Mouse (Mus musculus): Measurements from ENCODE around the gene Ifna9. TPM values are rescaled to one million over a fixed set of nuclear protein-coding genes. Genes with fewer than 3 reads are reported as not detected.
"Not testable (repeated sequence)": the region's sequence is repeated elsewhere in the genome, so short reads cannot be mapped to it uniquely, and the experiment has no call there.

Ifna9 gene
- total RNA-seq (2014; rRNA removed) (not detected in 2 replicates), polyA plus RNA-seq (2015; fragmentation: Nextera tagmentation; extraction: Ambion mirVana) (not detected in 2 replicates)

GRCm38 (mm10) chr4:88592285-88592684 is at the start of gene Ifna9:
TSS of gene Ifna9 (minus strand) at chr4:88592385.
- H3K9ac ChIP-seq: no peak within 1 kb of the TSS
- no peak within 1 kb of the TSS for H3K4me3 ChIP-seq (ENCODE audit: low read depth, low read length)
- no peaks in the 10 kb centered on the region for H3K9me3 ChIP-seq (ENCODE audit: low read length)
- ATAC-seq (no peak), DNase-seq (no peak)
- WGBS: 95% methylated on average over 1 of the region's 1 CpGs
- H3K27me3 ChIP-seq (ENCODE audit: insufficient read depth, low read length): no peaks in the 10 kb centered on the region
- no peak for TF ChIP-seq CTCF (IDR thresholded peaks at IDR 0.05; ENCODE audit: low read depth)
- no peaks in the 10 kb centered on the region for H3K4me1 ChIP-seq (ENCODE audit: insufficient read depth)
- no peaks in the 10 kb centered on the region for H3K36me3 ChIP-seq (ENCODE audit: insufficient read depth)
- no peak within 1 kb of the TSS for H3K4me2 ChIP-seq (ENCODE audit: low read depth)
- H3K27ac ChIP-seq (ENCODE audit: low read depth, low read length): no peak within 1 kb of the TSS

DNA sequence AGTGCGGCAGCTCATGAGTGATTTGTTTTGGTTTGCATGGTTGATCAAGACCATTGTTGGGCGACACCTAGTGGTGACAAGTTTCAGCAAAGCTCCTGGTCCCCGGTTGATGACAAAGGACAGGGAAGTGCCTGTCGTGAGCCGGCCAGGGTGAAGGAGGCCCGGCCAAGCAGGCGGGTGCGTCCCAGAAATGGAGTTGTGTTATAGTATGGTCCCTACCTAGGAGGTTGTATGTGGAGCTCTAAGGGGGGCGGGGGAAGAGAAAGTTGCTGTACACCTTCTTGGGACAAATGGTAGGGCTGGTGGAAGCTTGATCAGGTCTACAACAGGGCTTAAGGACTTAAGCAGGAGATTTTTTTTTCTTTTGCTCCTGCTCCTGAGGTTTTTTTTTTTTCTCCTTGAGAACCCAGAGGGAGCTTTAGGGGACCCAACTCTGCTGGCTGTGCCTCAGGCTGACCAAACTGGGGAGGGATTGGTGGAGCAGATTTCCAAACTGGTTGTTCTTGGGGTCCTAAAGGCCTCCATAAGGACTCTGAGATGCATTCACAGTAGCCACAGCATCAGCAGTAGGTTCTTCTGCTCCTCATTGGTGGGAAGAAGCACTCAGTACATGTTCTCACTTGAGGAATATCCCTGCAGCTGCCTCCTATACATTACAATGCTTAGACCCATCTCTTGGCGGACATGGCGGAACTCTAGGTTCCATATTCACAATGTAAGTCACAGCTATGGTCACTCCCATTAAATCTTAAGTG is 49.1 kb upstream of the Ifna9 start:
- no peak overlapping the region for H3K27ac ChIP-seq (ENCODE audit: low read depth, low read length)
- H3K36me3 ChIP-seq (ENCODE audit: insufficient read depth): no peaks in the 10 kb centered on the region
- H3K27me3 ChIP-seq (ENCODE audit: insufficient read depth, low read length): no peaks in the 10 kb centered on the region
- H3K4me1 ChIP-seq (ENCODE audit: insufficient read depth): no peaks in the 10 kb centered on the region
- TF ChIP-seq CTCF (IDR thresholded peaks at IDR 0.05; ENCODE audit: low read depth): peak; percentile 81
- H3K4me3 ChIP-seq (ENCODE audit: low read depth, low read length): peak overlapping the region; percentile 28
- H3K9me3 ChIP-seq (ENCODE audit: low read length): no peaks in the 10 kb centered on the region
- WGBS: 8% methylated on average over 11 of the region's 11 CpGs
- H3K4me2 ChIP-seq (ENCODE audit: low read depth): peak overlapping the region; percentile 36
- H3K9ac ChIP-seq: peak overlapping the region; percentile 15; the same call in 1 of the 2 replicates
- DNase-seq: peak; percentile 90
- ATAC-seq: peak; percentile 98

DNA sequence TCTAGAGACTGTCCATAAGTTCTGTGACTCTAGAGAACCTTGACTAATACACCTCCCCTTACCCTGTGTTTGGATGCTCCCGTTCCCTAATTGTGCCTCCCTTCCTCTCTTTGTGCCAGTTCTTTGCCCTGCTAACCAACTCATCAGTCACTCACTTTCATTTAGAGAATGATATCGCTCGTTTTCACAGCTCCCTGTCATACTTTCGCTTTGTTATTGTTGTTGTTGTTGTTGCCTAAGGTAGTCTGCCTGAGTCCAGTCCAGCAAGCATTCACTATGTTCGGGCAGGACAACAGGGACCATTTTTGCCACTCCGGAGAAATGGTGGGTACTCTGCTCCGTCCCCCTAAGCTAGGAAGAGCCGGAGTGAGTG is 48.5 kb upstream of the Ifna9 start:
- Histone ChIP-seq H3K27me3 (ENCODE audit: insufficient read depth, low read length) (no peaks in the 10 kb centered on the region), H3K4me1 (ENCODE audit: insufficient read depth) (no peaks in the 10 kb centered on the region), H3K9ac (peak overlapping the region; percentile 15; the same call in 1 of the 2 replicates), H3K9me3 (ENCODE audit: low read length) (no peaks in the 10 kb centered on the region), H3K36me3 (ENCODE audit: insufficient read depth) (no peaks in the 10 kb centered on the region), H3K4me3 (ENCODE audit: low read depth, low read length) (peak overlapping the region; percentile 28), H3K27ac (ENCODE audit: low read depth, low read length) (no peak overlapping the region), H3K4me2 (ENCODE audit: low read depth) (peak overlapping the region; percentile 36)
- WGBS: 52% methylated on average over 8 of the region's 8 CpGs
- no peak for TF ChIP-seq CTCF (IDR thresholded peaks at IDR 0.05; ENCODE audit: low read depth)
- DNase-seq: no peak
- no peak for ATAC-seq

GRCm38 (mm10) chr4:88634311-88634710 is 42.1 kb upstream of the Ifna9 start, which contains the start of gene C87499:
TSS of gene C87499 (minus strand) at chr4:88634411.
- ATAC-seq (no peak), DNase-seq (no peak)
- no peak within 1 kb of the TSS for H3K4me2 ChIP-seq (ENCODE audit: low read depth)
- TF ChIP-seq CTCF (IDR thresholded peaks at IDR 0.05; ENCODE audit: low read depth): no peak
- no peaks in the 10 kb centered on the region for H3K4me1 ChIP-seq (ENCODE audit: insufficient read depth)
- H3K4me3 ChIP-seq (ENCODE audit: low read depth, low read length): no peak within 1 kb of the TSS
- no peaks in the 10 kb centered on the region for H3K27me3 ChIP-seq (ENCODE audit: insufficient read depth, low read length)
- no peaks in the 10 kb centered on the region for H3K9me3 ChIP-seq (ENCODE audit: low read length)
- WGBS: 94% methylated on average over 4 of the region's 4 CpGs
- H3K36me3 ChIP-seq (ENCODE audit: insufficient read depth): no peaks in the 10 kb centered on the region
- no peak within 1 kb of the TSS for H3K27ac ChIP-seq (ENCODE audit: low read depth, low read length)
- H3K9ac ChIP-seq: no peak within 1 kb of the TSS

GRCm38 (mm10) chr4:88603276-88603675 is 11.1 kb upstream of the Ifna9 start, which contains the start of gene Ifna12:
TSS of gene Ifna12 (minus strand) at chr4:88603376.
- Histone ChIP-seq H3K4me2 (ENCODE audit: low read depth) (no peak within 1 kb of the TSS), H3K9me3 (ENCODE audit: low read length) (no peaks in the 10 kb centered on the region), H3K27me3 (ENCODE audit: insufficient read depth, low read length) (no peaks in the 10 kb centered on the region), H3K4me3 (ENCODE audit: low read depth, low read length) (no peak within 1 kb of the TSS), H3K9ac (no peak within 1 kb of the TSS), H3K27ac (ENCODE audit: low read depth, low read length) (no peak within 1 kb of the TSS), H3K36me3 (ENCODE audit: insufficient read depth) (no peaks in the 10 kb centered on the region), H3K4me1 (ENCODE audit: insufficient read depth) (no peaks in the 10 kb centered on the region)
- TF ChIP-seq CTCF (IDR thresholded peaks at IDR 0.05; ENCODE audit: low read depth): no peak
- ATAC-seq (no peak), DNase-seq (no peak)

DNA sequence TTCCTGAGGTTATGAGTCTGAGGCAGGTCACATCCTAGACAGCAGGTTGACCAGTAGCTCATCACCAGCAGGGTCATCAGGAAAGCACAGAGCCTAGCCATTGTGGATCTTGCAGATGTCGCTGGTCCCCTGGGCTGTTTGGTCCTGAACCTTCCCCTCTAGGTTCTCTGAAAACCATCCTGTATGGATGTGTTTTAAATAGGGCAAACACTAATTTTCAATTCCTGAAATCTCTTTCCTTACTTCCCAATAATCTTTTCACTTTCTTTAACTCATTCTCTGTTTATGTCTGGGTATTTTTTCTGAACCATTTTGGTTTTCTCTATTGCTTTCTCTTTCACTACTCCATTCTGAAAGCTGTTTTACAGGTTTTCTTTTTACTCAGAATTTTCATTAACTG is 20.5 kb downstream of the Ifna9 start, which contains the start of gene Ifna14:
TSS of gene Ifna14 (minus strand) at position 101 of the 400 bp plus-strand sequence.
- DNase-seq: no peak
- Histone ChIP-seq H3K27ac (ENCODE audit: low read depth, low read length) (no peak within 1 kb of the TSS), H3K36me3 (ENCODE audit: insufficient read depth) (no peaks in the 10 kb centered on the region), H3K4me2 (ENCODE audit: low read depth) (no peak within 1 kb of the TSS), H3K9ac (no peak within 1 kb of the TSS), H3K9me3 (ENCODE audit: low read length) (no peaks in the 10 kb centered on the region), H3K4me3 (ENCODE audit: low read depth, low read length) (no peak within 1 kb of the TSS), H3K4me1 (ENCODE audit: insufficient read depth) (no peaks in the 10 kb centered on the region), H3K27me3 (ENCODE audit: insufficient read depth, low read length) (no peaks in the 10 kb centered on the region)
- no peak for TF ChIP-seq CTCF (IDR thresholded peaks at IDR 0.05; ENCODE audit: low read depth)
- no peak for ATAC-seq
- WGBS: 90% methylated on average over 1 of the region's 1 CpGs

- no peak overlapping the region for H3K4me2 ChIP-seq (ENCODE audit: low read depth)
- H3K9ac ChIP-seq: no peak overlapping the region
- DNase-seq: no peak
- no peak overlapping the region for H3K4me3 ChIP-seq (ENCODE audit: low read depth, low read length)
- H3K27ac ChIP-seq (ENCODE audit: low read depth, low read length): no peak overlapping the region
- H3K4me1 ChIP-seq (ENCODE audit: insufficient read depth): no peaks in the 10 kb centered on the region
- H3K9me3 ChIP-seq (ENCODE audit: low read length): no peaks in the 10 kb centered on the region
- no peak for ATAC-seq
- H3K27me3 ChIP-seq (ENCODE audit: insufficient read depth, low read length): no peaks in the 10 kb centered on the region
- WGBS: 100% methylated on average over 1 of the region's 1 CpGs
- no peak for TF ChIP-seq CTCF (IDR thresholded peaks at IDR 0.05; ENCODE audit: low read depth)
- no peaks in the 10 kb centered on the region for H3K36me3 ChIP-seq (ENCODE audit: insufficient read depth)
Observed at GRCm38 (mm10) chr4:88561791-88562190, 30.4 kb downstream of the Ifna9 start.

DNA sequence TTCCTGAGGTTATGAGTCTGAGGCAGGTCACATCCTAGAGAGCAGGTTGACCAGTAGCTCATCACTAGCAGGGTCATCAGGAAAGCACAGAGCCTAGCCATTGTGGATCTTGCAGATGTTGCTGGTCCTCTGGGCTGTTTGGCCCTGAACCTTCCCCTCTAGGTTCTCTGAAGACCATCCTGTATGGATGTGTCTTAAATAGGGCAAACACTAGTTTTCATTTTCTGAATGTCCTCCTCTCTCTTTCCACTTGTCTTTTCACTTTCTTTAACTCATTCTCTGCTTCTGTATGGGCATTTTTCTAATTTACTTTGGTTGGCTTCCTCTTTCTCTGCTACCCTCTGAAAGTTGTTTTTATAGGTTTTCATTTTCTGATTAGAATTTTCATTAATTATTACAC is 34.0 kb downstream of the Ifna9 start, which contains the start of gene Ifna15:
TSS of gene Ifna15 (minus strand) at position 101 of the 400 bp plus-strand sequence.
- not testable (repeated sequence) for H3K4me1 ChIP-seq (ENCODE audit: insufficient read depth); H3K9ac ChIP-seq; H3K36me3 ChIP-seq (ENCODE audit: insufficient read depth); DNase-seq; ATAC-seq; H3K4me3 ChIP-seq (ENCODE audit: low read depth, low read length); H3K27ac ChIP-seq (ENCODE audit: low read depth, low read length); H3K4me2 ChIP-seq (ENCODE audit: low read depth); H3K9me3 ChIP-seq (ENCODE audit: low read length); H3K27me3 ChIP-seq (ENCODE audit: insufficient read depth, low read length)

Measured in forebrain, postnatal 0 days (tissue).